Mouse (Mus musculus) ES-Bruce4 (cell line): ENCODE measurements around the gene Clca2. TPM values are rescaled to one million over a fixed set of nuclear protein-coding genes. Genes with fewer than 3 reads are reported as not detected.
"Not testable (repeated sequence)": the region's sequence is repeated elsewhere in the genome, so short reads cannot be mapped to it uniquely, and the experiment has no call there.

ENCODE experiments used
- H3K27ac ChIP-seq: 2 replicates; pipeline ENCODE4 v1.5.1; 2012; ENCODE audit warnings: low read length, inconsistent platforms; ENCODE audit not compliant: insufficient read depth
- H3K27me3 ChIP-seq: 2 replicates; pipeline ENCODE4 v1.6.1; 2012; ENCODE audit warnings: mild to moderate bottlenecking, low read length, inconsistent platforms; ENCODE audit not compliant: control insufficient read depth, poor library complexity, insufficient read depth, severe bottlenecking
- H3K36me3 ChIP-seq: 2 replicates; pipeline ENCODE4 v1.6.1; 2012; ENCODE audit warnings: inconsistent platforms, mild to moderate bottlenecking, low read length, moderate library complexity; ENCODE audit not compliant: control insufficient read depth, poor library complexity, insufficient read depth, severe bottlenecking
- H3K4me1 ChIP-seq: one replicate; pipeline ENCODE4 v1.8.1; 2011; ENCODE audit warnings: low read length; ENCODE audit not compliant: control insufficient read depth, insufficient read depth
- H3K4me3 ChIP-seq: 2 replicates; pipeline ENCODE4 v1.5.1; 2011; ENCODE audit warnings: low read depth, mild to moderate bottlenecking, low read length
- H3K9ac ChIP-seq: 2 replicates; pipeline ENCODE4 v1.6.1; 2012; ENCODE audit warnings: low read depth, mild to moderate bottlenecking, inconsistent platforms; ENCODE audit not compliant: poor library complexity, severe bottlenecking
- H3K9me3 ChIP-seq: replicated peaks from 2 replicates; pipeline ENCODE4 v1.6.1; 2012; ENCODE audit warnings: mild to moderate bottlenecking, low read length, inconsistent platforms; ENCODE audit not compliant: control insufficient read depth, poor library complexity, insufficient read depth, severe bottlenecking
- CTCF ChIP-seq: IDR thresholded peaks from one replicate; pipeline ENCODE4 v1.8.1; 2011; ENCODE audit warnings: low read depth, low read length
- EP300 ChIP-seq: IDR thresholded peaks from 2 replicates; pipeline ENCODE4 v1.6.1; 2011; ENCODE audit warnings: low read depth, low read length; ENCODE audit not compliant: insufficient read depth
- POLR2A ChIP-seq: IDR thresholded peaks from one replicate; pipeline ENCODE4 v1.8.1; 2011; ENCODE audit warnings: low read length; ENCODE audit not compliant: insufficient read depth
- polyA plus RNA-seq: library from polyadenylated mRNA; stranded (reverse); fragments of >200 nt; gene quantifications from 2 replicates; pipeline ENCODE4 v1.2.4, GENCODE M21; 2011; ENCODE audit warnings: low read depth; ENCODE audit not compliant: missing spikeins, insufficient read depth, insufficient read length

The Clca2 gene
- polyA plus RNA-seq, 1 experiment, result not detected

GRCm38 (mm10) chr3:145072339-145072738, 26.9 kb downstream of the Clca2 start:
- Histone ChIP-seq H3K27me3 (no peaks in the 10 kb centered on the region), H3K4me3 (no peak overlapping the region), H3K27ac (no peak overlapping the region), H3K36me3 (no peaks in the 10 kb centered on the region), H3K9me3 (no peaks in the 10 kb centered on the region), H3K4me1 (no peaks in the 10 kb centered on the region), H3K9ac (no peak overlapping the region)
- TF ChIP-seq EP300 (no peak), POLR2A (no peak), CTCF (no peak)

GRCm38 (mm10) chr3:145068964-145069363, 30.3 kb downstream of the Clca2 start:
- Histone ChIP-seq H3K9me3 (no peaks in the 10 kb centered on the region), H3K36me3 (no peaks in the 10 kb centered on the region), H3K27ac (no peak overlapping the region), H3K4me1 (no peaks in the 10 kb centered on the region), H3K9ac (no peak overlapping the region), H3K27me3 (no peaks in the 10 kb centered on the region), H3K4me3 (no peak overlapping the region)
- TF ChIP-seq EP300 (no peak), CTCF (no peak)

- H3K27me3 ChIP-seq, H3K4me3 ChIP-seq, H3K9ac ChIP-seq, H3K4me1 ChIP-seq, H3K27ac ChIP-seq, H3K9me3 ChIP-seq, H3K36me3 ChIP-seq: not testable (repeated sequence)
Observed at GRCm38 (mm10) chr3:145055138-145055537, 44.1 kb downstream of the Clca2 start.

- Histone ChIP-seq H3K27ac (no peak overlapping the region), H3K36me3 (no peaks in the 10 kb centered on the region), H3K9me3 (no peaks in the 10 kb centered on the region), H3K4me1 (no peaks in the 10 kb centered on the region), H3K27me3 (no peaks in the 10 kb centered on the region), H3K9ac (no peak overlapping the region), H3K4me3 (no peak overlapping the region)
- TF ChIP-seq CTCF, result no peak
- TF ChIP-seq POLR2A, result no peak
- TF ChIP-seq EP300, result no peak
Observed at GRCm38 (mm10) chr3:145049820-145050219, 49.4 kb downstream of the Clca2 start.

- Histone ChIP-seq H3K4me1 (no peaks in the 10 kb centered on the region), H3K36me3 (no peaks in the 10 kb centered on the region), H3K9me3 (no peaks in the 10 kb centered on the region), H3K9ac (no peak overlapping the region), H3K4me3 (no peak overlapping the region), H3K27ac (no peak overlapping the region), H3K27me3 (no peaks in the 10 kb centered on the region)
- no peak for TF ChIP-seq POLR2A
- no peak for TF ChIP-seq EP300
- no peak for TF ChIP-seq CTCF
Observed at GRCm38 (mm10) chr3:145038813-145039212, 60.4 kb downstream of the Clca2 start.

GRCm38 (mm10) chr3:145032676-145033075, 66.6 kb downstream of the Clca2 start, which contains the start of gene Clca1:
Gene Clca1 (minus strand): TSS chr3:145032776.
- H3K9me3 ChIP-seq, result no peaks in the 10 kb centered on the region
- no peak within 1 kb of the TSS for H3K27ac ChIP-seq
- H3K4me3 ChIP-seq, result no peak within 1 kb of the TSS
- no peaks in the 10 kb centered on the region for H3K4me1 ChIP-seq
- no peak within 1 kb of the TSS for H3K9ac ChIP-seq
- TF ChIP-seq POLR2A (no peak), EP300 (no peak), CTCF (no peak)
- no peaks in the 10 kb centered on the region for H3K27me3 ChIP-seq
- H3K36me3 ChIP-seq, result no peaks in the 10 kb centered on the region

GRCm38 (mm10) chr3:145028036-145028435, 71.2 kb downstream of the Clca2 start:
- TF ChIP-seq POLR2A (no peak), CTCF (no peak), EP300 (no peak)
- H3K36me3 ChIP-seq, result no peaks in the 10 kb centered on the region
- no peaks in the 10 kb centered on the region for H3K4me1 ChIP-seq
- no peaks in the 10 kb centered on the region for H3K9me3 ChIP-seq
- H3K4me3 ChIP-seq, result no peak overlapping the region
- no peak overlapping the region for H3K9ac ChIP-seq
- H3K27ac ChIP-seq, result no peak overlapping the region
- H3K27me3 ChIP-seq, result no peaks in the 10 kb centered on the region
